Mouse (Mus musculus) heart, postnatal 0 days (tissue): ENCODE measurements around the gene Ing3.

ENCODE experiments used
- CTCF ChIP-seq: IDR thresholded peaks from 2 replicates; pipeline ENCODE4 v1.5.1; 2016; ENCODE audit warnings: antibody characterized with exemption, control low read depth, low read depth
- EP300 ChIP-seq: IDR thresholded peaks from 2 replicates; pipeline ENCODE4 v1.6.1; 2016; ENCODE audit warnings: antibody characterized with exemption, low read depth

GRCm38 (mm10) chr6:22010258-22010657 is 60.9 kb downstream of the Ing3 start:
- TF ChIP-seq EP300 (no peak), CTCF (no peak)
